Mouse (Mus musculus) frontal cortex, postnatal 10 days (tissue): ENCODE measurements around the gene Onecut1.

Experiments used
- DNase-seq, 2 experiments: peaks; one replicate each; pipeline ENCODE4 v3.0.0; 2022; ENCODE audit warnings: low spot score in 2 of 2, mixed read lengths in 1 of 2

The Onecut1 gene

GRCm38 (mm10) chr9:74860461-74860860, 1.3 kb upstream of the Onecut1 start:
- no peak for DNase-seq

DNA sequence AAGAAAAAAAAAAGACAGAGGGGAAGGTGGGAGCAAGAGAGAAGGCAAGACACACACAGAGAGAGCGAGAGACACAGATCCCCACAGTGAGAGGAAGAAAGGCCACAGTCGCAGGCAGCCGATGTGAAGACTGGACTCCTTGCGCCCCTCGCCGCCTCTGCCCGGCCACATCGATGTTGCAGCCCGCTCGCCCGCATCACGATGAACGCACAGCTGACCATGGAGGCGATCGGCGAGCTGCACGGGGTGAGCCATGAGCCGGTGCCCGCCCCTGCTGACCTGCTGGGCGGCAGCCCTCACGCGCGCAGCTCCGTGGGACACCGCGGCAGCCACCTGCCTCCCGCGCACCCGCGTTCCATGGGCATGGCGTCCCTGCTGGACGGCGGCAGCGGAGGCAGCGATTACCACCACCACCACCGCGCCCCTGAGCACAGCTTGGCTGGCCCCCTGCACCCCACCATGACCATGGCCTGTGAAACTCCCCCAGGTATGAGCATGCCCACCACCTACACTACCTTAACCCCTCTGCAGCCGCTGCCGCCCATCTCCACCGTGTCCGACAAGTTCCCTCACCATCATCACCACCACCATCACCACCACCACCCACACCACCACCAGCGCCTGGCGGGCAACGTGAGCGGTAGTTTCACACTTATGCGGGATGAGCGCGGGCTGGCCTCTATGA, 517 bp downstream of the Onecut1 start:
- DNase-seq = no peak

DNA sequence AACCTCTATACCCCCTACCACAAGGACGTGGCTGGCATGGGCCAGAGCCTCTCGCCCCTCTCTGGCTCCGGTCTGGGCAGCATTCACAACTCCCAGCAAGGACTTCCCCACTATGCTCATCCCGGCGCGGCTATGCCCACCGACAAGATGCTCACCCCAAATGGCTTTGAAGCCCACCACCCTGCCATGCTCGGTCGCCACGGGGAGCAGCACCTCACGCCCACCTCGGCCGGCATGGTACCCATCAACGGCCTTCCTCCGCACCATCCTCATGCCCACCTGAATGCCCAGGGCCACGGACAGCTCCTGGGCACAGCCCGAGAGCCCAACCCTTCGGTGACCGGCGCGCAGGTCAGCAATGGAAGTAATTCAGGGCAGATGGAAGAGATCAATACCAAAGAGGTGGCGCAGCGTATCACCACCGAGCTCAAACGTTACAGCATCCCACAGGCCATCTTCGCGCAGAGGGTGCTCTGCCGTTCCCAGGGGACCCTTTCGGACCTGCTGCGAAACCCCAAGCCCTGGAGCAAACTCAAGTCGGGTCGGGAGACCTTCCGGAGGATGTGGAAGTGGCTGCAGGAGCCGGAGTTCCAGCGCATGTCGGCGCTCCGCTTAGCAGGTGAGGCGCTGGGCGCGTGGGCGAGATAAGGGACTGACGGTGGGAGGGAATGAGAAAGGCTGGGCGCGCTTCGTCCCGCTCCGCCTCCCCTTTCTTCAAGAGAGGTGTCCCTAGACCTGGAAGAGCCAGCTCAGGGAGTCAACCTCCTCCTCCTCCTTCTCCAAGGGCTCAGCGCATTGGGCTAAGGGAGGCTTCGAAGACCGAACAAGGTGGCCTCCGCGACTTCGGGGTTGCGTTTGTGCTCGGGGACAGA, 1.3 kb downstream of the Onecut1 start:
- no peak for DNase-seq

DNA sequence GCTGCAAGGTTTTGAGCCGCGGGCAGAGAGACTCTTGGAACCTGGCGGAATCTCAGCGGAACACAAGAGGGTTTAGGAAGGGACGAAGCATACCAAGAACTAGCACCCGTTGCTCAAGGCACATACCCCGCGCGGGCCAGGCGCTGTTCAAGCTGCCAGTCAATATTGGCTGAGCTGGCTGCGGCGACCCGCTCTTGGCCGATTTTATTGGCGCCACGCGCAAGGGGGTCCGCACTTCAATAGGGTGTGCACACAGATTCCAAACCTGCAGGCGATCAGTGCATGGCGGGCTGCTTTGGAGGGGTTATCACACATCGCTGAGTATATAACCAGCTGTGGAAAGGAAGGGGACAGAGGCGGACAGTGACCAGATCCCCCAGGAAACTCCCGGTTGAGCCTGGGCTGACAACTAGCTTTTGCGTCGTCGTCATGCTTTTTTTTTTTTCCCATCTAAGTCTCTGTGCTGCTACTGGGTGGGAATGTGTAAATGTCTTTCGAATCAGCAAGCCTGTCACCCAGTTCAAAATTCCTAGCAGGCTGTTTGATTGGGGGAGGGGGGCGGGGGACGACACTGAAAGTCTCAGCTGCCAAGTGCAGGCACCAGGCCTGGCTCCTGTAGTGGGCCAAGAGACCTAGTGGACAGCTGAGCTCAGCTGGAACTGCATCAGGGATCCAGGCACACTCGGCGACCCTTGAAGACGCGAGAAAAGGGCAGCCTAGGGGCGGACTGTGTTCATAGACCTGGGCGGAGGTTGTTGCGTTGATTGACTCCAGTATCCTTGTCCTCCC, 2.1 kb downstream of the Onecut1 start:
- no peak for DNase-seq

- no peak for DNase-seq
Observed at GRCm38 (mm10) chr9:74864471-74864870, 2.8 kb downstream of the Onecut1 start.

GRCm38 (mm10) chr9:74866596-74867313, 5.0 kb downstream of the Onecut1 start:
- no peak for DNase-seq

DNA sequence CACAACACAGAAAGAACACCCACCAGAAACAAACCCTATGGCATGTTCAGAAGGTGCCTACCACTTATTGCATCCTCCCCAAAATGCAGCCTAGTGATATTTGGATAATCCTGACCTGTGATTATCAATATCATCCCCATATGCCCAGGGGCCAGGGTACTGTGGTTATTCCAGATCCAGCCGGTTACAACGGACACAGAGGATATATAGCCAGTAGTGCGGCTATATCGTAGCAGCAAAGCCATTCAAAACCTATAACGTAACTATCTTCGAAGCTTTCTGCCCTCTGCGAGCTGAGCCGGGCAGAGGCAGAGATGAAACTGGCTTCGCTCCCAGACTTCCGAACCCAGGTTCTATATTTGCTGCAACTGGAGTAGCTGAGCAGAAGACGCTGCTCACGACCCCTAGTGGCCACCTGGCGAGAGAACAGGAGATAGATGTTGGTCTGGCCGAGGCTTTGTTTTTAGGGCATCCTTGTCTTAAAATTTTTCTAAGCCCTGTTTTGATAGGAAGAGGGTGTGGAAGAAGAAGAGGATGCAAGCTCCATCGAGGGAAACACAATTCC, 6.0 kb downstream of the Onecut1 start:
- peak in 1 of 2 experiments; percentile 40 for DNase-seq

GRCm38 (mm10) chr9:74868336-74868950, 6.7 kb downstream of the Onecut1 start:
- DNase-seq = no peak

DNA sequence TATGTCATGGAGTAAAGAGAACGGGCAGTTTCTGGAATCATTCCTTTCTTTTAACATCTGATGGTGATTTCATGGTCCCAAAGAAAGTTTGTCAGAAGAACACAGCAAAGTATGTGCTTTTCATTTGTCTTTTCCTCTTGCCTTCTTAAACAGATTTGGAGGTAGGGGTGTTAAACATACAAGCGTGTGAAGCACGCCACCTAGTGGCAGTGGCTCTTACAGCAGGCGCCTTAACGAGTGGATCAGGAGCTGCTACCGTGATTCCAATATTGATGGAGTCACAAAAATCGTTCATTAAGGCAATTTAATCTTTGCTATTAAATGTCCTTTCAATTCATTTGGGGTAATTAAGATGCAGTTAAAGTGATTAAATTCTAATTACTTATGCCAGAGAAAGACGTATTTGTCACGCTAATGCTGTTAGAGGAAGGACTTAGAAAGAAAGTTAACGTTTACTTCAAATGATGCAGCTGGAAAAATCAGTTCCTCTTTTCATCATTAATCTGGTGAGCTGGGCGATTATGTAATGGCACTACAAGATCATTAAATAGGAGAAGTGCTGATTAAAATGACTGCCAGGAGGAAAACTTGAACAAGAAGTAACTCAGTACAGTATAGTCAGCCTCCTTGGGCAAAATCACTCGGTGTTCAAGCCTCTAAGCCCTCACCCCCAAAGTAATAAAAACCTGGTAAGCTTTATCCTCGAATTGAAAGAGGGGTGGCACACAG, 9.4 kb downstream of the Onecut1 start:
- DNase-seq = peak in 1 of 2 experiments; percentile 69

GRCm38 (mm10) chr9:74876328-74876727, 14.6 kb downstream of the Onecut1 start:
- no peak for DNase-seq

GRCm38 (mm10) chr9:74877709-74878108, 16.0 kb downstream of the Onecut1 start:
- DNase-seq = no peak

DNA sequence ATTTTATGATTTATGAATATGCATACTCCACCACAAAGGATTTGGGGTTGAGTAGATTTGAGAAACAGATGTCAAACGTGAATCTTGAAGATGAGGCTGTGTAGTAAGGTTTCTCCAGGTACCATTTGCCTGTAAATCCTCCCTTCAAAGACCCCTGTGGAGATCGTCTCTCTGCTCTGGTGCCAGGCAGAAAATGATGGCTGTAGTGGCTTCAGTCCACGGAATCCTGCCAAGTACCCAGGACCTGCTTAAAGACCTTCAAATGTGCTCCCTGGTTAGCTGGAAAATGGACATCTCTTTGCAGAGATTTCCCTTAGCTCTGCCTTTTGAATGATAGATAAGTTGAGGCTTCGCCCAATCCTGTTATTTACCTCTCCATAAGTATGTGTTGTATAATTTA, 26.1 kb downstream of the Onecut1 start:
- DNase-seq = no peak

- DNase-seq = no peak
Observed at GRCm38 (mm10) chr9:74896742-74897141, 35.0 kb downstream of the Onecut1 start.

DNA sequence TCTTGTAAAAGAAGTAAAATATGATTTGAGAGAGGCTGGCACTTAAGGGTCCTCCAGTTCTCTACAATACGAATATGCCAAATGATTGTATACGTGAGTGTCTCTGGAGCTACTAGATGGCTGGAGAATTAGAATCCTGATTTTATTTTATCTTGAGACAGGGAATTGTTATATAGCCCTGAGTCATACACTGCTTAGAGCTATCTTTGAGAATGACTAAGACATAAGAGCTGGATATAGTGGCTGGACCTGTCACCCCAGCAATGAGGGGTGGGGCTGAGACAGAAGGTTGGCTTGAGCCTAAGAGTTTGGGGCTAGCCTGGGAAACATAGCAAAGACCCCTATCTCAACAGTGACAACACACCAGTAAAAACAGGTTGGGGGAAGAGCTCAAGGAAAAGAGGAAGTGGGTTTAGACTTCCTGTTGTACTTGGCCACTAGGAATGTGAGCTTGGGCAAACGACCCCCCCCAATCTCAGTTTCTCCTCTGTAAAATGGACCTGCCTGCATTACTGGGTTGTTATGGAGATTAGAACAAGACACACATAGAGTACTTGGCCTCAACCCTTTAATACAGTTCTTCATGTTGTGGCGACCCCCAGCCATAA, 35.8 kb downstream of the Onecut1 start:
- no peak for DNase-seq

DNA sequence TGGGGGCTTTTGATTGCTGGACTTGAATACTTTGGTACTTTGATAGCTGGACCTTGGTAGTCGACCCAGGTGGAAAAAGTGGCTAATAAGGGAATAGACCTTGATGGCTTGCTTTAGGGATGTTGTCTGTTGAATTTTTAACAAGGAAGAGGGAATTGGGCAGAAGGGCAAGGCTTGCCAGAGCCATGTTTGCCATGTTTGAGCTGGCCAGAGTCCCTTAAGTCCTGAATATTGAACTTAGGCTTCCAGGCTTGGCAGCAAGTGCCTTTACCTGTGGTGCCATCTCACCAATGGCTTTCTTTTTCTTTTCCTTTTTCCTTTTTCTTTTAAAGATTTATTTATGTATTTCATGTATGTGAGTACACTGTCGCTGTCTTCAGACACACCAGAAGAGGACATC, 38.4 kb downstream of the Onecut1 start:
- DNase-seq = no peak

- DNase-seq = peak; percentile 31 to 61
Observed at GRCm38 (mm10) chr9:74904866-74905508, 43.3 kb downstream of the Onecut1 start.

- no peak for DNase-seq
Observed at GRCm38 (mm10) chr9:74906951-74907350, 45.2 kb downstream of the Onecut1 start.

GRCm38 (mm10) chr9:74909245-74909644, 47.5 kb downstream of the Onecut1 start:
- DNase-seq = no peak

GRCm38 (mm10) chr9:74910226-74910759, 48.6 kb downstream of the Onecut1 start:
- no peak for DNase-seq
